Mouse (Mus musculus) subcutaneous adipose tissue, adult 2 months (tissue): Measurements from ENCODE around the gene Klrc1. TPM values are rescaled to one million over a fixed set of nuclear protein-coding genes. Genes with fewer than 3 reads are reported as not detected.

Experiments used
- polyA plus RNA-seq: library from polyadenylated mRNA; depleted of rRNA; stranded (reverse); fragments of >200 nt; gene quantifications from 2 replicates; pipeline ENCODE4 v1.2.3, GENCODE M21; 2012; ENCODE audit warnings: low replicate concordance; rRNA removed

Klrc1 gene
- polyA plus RNA-seq = 0.15 and 0.69 TPM in 2 replicates

DNA sequence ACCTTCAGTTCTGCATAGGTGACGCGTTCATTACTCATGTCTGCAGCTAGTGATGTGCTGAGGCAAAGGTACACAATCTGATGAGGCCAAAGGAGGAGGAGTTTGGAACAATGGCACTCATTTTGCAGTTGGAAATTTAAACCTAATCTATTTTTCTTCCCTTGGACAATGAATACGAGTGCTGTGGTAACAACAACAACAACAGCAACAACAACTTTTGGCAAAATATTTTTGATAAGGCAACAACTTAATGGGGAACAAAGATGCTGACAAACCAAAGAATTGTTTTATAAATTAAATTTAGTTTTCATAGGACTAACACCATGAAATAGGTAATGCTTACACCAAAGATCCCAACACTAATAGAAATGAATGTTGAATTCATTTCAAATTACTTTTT is at the start of gene Klrc1:
Gene Klrc1, minus strand, starts transcription at position 101 of the 400 bp plus-strand sequence.

DNA sequence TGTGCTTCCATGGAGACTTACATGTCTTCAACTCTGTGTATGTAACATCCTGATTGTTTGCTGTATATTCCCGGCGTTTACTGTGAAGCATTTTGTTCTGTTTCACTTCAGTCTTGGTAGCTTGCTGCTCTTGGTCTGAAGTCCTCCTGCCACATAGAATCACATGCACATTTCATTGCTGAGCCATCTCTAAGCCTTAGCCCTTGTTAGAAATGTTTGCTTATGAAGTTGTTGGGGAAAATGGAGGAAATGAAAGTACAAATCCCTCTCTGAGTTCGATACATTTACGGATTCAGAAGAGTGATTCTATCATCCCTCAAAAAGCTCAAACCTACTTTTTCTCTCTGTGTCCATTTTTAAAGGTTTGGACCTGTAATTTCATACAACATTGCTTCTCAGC is 38.3 kb upstream of the Klrc1 start, which contains the start of gene Klri1:
Gene Klri1, minus strand, starts transcription at position 101 of the 400 bp plus-strand sequence.

DNA sequence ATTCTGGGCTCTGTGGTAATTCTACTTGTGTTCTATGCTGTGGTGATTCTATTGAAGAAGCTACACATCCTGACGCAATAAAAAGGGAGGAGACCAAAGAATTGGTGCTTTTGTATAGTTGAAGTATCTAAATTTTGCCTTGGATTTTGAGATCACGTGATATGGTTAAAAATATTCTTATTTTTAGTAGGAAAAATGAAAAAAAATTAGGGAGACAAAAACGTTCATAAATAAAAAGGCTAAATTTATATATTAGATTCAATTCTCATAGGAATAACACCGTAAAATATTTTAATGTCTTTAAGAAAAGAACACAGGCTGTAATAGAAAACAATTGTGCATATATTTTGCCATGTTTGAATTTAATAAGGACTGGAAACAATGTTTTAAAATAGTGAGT is 18.2 kb downstream of the Klrc1 start, which contains the start of gene Klrc2:
Gene Klrc2, minus strand, starts transcription at position 101 of the 400 bp plus-strand sequence.

DNA sequence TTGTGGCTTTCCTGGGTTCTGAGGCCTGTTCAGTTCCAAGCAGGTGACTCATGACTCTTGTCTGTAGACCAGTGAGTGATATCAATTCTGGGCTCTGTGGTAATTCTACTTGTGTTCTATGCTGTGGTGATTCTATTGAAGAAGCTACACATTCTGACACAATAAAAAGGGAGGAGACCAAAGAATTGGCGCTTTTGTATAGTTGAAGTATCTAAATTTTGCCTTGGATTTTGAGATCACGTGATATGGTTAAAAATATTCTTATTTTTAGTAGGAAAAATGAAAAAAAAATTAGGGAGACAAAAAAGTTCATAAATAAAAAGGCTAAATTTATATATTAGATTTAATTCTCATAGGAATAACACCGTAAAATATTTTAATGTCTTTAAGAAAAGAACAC is 35.5 kb downstream of the Klrc1 start, which contains the start of gene Klrc3:
Gene Klrc3, minus strand, starts transcription at position 101 of the 400 bp plus-strand sequence.

DNA sequence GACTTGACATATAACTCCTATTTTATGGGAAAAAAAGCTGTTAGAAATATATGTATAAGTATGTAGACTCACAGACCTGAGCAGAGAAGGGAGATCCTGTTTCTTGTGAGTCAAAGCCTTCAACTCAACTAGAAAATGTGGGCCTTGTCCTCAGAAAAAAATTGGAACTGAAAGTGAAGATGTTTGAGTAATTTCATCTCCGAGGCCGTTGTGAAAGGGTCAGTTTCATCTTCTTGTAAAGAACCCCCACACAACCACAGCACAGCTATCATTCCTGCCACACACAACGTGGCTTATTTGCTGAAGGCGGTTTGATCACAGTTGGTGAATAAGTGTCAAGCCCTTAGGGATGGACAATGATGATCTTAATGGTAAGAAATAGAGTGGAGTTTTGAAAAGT is 55.0 kb downstream of the Klrc1 start, which contains the start of gene Klrk1:
Gene Klrk1, minus strand, starts transcription at position 130 of the 400 bp plus-strand sequence.

Other genes starting within 250 kb of the Klrc1 start
- gene Clec1a, start 227.0 kb downstream of the Klrc1 start, polyA plus RNA-seq = 2.2 and 4.0 TPM in 2 replicates
- gene Olr1, start 171.8 kb downstream of the Klrc1 start, polyA plus RNA-seq = 0.13 and 0.29 TPM in 2 replicates
- not detected in 2 replicates for gene Tmem52b, start 166.4 kb downstream of the Klrc1 start, polyA plus RNA-seq
- 110 and 137 TPM in 2 replicates for gene Gabarapl1, start 145.8 kb downstream of the Klrc1 start, polyA plus RNA-seq
- gene Klre1, start 101.1 kb downstream of the Klrc1 start, polyA plus RNA-seq = 0.32 and 1.4 TPM in 2 replicates
- 0.34 and 1.9 TPM in 2 replicates for gene Klrd1, start 87.2 kb downstream of the Klrc1 start, polyA plus RNA-seq
- gene Klrk1, start 55.1 kb downstream of the Klrc1 start, polyA plus RNA-seq = 0.82 and 1.6 TPM in 2 replicates
- gene Klrc3, start 35.6 kb downstream of the Klrc1 start, polyA plus RNA-seq = 0.26 and 2.8 TPM in 2 replicates
- gene Klrc2, start 18.3 kb downstream of the Klrc1 start, polyA plus RNA-seq = 0.13 and 0.85 TPM in 2 replicates
- gene Klri1, start 38.2 kb upstream of the Klrc1 start, polyA plus RNA-seq = 0.31 TPM in 1 of 2 replicates, not detected in the other
- 0.11 and 0.15 TPM in 2 replicates for gene Klri2, start 61.5 kb upstream of the Klrc1 start, polyA plus RNA-seq
- gene Gm156, start 105.3 kb upstream of the Klrc1 start, polyA plus RNA-seq = not detected in 2 replicates
- not detected in 2 replicates for gene Gm17631, start 183.7 kb upstream of the Klrc1 start, polyA plus RNA-seq
- 0.30 TPM in 1 of 2 replicates, not detected in the other for gene Klra17, start 197.7 kb upstream of the Klrc1 start, polyA plus RNA-seq
- not detected in 2 replicates for gene Klra5, start 238.7 kb upstream of the Klrc1 start, polyA plus RNA-seq